Mouse (Mus musculus) B cell, adult 2 months (primary cell): Measurements from ENCODE around the gene Spn.

Source experiments
- DNase-seq, 2 experiments: peaks; one replicate each; pipeline ENCODE4 v3.0.0; 2022

Spn gene

GRCm38 (mm10) chr7:127139562-127139961, 1.9 kb upstream of the Spn start:
- DNase-seq: no peak

DNA sequence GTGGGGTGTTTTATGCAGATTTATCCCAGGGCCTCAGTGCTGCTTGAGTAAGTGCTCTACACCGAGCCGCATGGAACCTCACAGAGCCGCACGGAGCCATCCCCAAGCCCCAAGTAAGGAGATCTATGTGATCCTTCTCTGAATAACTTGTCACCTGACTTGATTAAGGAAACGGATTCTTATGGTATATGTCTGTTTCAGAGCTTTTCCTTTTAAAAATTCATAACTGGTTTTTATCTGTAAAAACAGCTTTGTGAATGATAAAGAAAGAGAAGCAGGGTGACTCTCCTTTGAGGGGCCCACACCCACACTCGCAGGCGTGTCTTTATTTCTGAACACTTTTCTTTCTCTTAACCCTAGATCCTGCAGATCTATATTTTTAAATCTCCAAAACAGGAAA, 1.5 kb upstream of the Spn start:
- DNase-seq: no peak

DNA sequence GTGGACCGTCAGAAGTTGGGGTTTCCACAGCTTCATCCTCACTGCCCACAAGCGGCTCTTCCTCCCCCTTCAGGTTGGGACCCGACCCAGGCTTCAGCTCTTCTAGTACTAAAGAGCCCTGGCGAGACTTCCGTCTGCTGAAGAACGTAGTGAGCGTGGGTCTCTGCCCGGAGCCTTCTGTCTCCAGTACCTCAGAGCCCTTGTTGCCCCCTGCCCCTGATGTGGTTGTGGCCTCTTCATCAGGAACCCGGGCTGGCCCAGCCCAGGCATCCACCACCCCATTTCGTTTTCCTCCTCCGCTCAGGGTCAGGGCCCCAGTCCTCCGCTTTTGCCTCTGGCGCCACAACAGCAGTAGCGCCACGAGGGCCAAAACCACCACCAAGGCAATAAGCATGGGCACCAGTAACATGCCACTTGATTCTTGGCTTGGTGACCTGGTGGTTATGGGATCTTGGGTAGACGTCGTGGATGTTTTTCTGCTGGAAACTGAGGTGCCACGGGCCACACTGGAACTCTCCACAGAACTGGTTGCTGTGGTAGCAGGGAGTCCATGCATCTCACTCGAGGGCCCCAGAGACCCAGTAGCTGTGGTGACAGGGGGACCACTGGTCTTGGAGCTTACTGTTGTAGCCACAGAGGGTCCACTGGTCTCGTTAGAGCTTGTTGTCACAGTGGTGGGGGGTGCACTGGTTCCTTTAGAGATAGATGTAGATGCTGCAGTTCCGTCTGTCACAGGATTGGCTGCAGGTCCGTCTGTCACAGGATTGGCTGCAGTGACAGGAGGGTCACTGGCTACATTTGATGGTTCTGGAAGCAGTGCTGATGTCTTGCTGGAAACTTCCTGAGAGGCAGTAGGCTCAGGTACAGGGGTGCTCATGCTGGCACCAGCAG, 1.2 kb downstream of the Spn start:
- peak; percentile 21 to 32 for DNase-seq

DNA sequence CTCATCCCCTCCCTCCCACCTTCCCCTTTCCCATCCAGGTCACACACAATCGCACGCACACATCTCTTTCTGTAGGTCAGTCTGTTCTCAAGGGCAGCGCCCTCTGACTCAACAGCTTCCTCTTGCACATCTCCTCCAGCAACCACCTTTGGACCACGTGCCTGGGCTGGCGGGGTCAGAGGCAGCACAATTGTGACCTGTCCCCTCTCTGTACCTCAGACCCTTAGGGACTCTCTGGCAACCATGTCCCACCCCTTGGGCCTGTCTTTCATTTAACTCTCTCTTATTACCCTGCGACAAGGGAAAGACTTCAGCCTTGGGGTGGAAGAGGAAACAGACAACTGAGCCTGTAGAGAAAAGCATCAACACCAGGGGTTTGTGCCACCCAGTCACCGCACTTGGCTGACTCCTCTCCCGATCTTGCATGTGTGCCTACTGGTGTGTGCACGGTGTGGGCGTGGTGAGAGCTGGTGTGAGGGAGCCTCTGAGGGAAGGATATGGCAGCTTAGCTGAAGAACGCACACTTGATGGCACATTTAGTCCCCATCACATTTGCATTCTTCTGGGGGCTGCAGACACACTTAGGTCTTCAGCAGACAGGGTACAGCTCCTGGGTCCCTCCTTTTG, 2.7 kb downstream of the Spn start:
- peak; percentile 60 to 63 for DNase-seq

GRCm38 (mm10) chr7:127133125-127133524, 4.5 kb downstream of the Spn start:
- no peak for DNase-seq

DNA sequence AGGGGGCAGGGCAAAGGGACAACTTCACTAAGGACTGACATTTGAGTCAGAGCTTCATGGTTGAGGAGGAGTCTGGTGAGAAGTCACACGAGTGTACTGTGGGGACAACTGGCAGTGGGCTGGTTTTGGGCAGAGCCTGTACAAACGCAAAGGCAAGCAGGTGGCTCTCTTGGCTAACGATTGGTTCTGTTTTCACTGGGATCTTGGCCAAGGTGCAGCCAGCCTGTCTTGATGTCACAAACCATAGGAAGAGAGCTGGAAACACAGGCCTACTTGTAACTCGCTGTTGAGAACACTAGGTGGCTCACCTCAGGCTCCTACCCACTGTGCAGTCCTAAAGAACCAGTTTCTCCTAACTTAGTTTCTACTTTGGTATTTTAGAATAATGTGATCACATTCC, 8.0 kb downstream of the Spn start:
- DNase-seq: peak; percentile 27 to 32

DNA sequence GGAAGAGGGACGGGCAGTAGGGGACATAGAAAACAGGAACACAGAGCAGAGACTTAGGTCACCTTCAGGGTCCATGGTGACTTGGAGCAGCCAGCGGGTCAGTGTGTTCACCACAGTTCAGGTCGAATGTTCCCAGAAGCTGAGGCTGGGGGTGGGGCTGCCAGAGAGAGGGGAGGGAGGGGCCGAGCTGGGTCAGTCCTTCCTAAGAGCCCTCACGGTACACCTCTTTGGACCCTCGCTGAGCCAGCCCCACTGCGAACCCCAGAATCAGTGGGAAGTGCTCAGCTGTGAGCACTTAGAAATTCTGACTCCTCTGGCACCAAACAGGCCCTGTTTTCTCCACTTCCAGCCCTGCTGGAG, 15.7 kb downstream of the Spn start, which contains the start of gene Qprt:
Gene Qprt, minus strand, starts transcription at position 316 of the 360 bp plus-strand sequence.
- DNase-seq: no peak

DNA sequence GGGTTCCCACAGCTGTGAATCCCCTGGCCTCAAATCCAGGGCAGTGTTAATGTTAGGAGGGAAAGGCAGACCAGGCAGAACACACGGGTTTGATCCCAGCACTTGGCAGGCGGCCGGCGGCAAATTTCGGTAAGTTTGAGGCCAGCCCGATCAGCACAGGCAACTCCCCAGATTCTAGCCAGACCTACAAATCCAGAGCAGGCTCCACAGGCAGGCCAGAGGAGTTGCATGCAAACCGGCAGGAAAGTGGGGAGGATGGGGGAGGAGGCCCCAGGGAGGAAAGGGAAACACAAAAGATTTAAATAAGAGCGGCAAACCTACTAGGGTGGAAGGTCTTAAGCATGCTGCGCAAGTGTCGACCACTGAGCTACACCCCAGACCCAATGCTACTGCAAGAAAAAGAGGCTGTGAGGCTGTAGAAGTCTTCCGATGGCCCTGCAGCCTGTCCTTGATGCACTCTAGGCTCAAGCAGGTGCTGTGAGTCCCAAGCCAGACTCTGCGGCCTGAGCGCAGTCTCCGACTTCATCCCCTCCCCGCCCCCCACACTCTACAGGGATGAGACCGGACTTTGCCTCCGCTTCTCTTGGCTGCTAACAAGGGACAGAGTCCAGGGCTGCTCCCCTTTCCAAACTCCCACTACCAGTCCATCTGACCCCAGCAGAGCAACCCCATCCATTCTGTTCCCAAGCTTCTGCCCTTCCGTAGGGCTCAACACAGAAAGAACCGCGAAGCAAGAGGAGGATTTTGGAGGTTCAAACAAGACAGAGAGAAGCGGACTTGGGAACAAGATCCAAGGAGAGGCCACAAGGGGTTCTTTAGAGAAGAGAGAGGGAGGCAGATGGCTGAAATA, 16.3 kb downstream of the Spn start:
- DNase-seq: no peak

GRCm38 (mm10) chr7:127118671-127119445, 18.8 kb downstream of the Spn start:
- no peak for DNase-seq

DNA sequence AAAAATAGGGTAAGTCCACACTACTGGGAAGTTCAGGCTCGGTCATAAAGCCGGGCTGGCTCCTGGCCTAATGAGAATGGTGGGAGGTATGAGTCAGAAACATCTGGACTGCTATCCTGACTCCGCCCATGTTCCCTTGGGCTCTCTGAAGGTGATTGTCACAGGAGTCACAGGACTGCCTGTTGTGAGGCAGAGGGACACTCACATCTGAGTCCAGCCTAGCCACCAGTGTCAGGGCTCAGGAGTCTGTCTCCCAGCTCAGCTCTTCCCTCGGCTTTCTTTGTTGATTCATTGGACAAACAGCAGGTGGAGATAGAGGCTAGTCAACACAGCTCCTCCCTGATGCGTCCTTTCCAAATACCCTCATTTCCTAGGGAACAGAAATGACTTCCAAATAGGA, 19.7 kb downstream of the Spn start:
- no peak for DNase-seq

- no peak for DNase-seq
Observed at GRCm38 (mm10) chr7:127116331-127116935, 21.2 kb downstream of the Spn start.

GRCm38 (mm10) chr7:127114920-127115319, 22.7 kb downstream of the Spn start:
- DNase-seq: no peak

DNA sequence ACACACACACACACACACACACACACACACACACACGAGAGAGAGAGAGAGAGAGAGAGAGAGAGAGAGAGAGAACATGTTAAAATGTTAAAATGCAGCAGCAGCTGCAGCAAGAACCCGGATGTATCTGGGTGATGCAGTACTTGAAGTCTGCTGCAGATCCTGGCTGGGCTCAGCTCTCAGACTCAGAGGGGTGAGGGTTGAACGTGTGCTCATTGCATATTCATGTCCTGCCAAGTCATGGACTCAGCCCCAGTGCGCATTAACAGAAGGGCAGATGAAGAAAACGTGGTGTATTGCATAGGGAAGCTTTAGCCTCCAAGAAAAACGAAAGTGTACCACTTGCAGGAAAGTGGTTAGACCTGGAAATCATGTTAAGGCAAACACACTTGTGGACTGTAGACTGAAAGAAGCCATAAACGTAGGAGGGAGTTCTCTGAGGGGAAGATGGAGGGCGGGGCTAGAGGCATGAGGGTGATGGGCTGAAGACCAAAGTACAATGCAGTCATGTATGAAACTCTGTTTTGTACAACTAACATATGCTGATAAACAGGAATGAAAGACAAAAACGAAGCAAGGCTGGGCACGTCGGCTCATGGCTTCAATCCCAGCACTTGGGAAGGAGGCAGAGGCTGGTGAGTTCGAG, 23.9 kb downstream of the Spn start:
- peak in 1 of 2 experiments; percentile 17 for DNase-seq

DNA sequence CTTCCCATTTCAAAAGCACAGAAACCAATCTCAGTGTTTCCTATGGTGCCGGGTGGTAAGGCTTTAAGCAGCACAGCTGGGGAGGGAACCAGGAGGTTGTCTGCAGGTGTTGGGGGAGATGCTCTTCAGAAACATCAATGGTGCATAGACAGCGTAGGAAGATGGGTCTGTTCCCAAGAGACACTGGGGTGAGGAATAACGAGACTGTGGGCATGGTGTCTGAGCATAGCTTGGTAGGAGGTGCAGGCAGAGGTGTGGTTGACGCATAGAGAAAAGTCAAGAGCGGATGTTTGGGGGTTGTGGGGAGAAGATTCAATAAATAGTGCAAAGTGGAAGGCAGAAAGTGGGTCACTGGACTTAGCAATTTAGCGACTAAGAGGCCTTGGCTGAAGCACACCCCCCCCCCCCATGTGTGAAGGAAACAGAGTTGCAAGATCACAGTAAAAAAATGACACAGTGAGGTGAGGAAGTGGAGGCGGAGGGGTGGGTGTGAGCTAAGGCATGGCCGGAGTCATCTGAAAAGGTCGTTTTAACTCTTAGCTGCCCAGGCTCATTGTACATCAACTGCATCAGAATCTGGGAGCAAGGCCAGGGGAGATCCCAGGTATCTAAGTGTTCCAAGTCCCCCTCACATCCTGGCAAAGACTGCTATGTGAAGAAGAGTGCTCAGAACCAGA, 24.6 kb downstream of the Spn start:
- peak; percentile 30 to 36 for DNase-seq

GRCm38 (mm10) chr7:127112251-127112841, 25.3 kb downstream of the Spn start:
- peak in 1 of 2 experiments; percentile 13 for DNase-seq

DNA sequence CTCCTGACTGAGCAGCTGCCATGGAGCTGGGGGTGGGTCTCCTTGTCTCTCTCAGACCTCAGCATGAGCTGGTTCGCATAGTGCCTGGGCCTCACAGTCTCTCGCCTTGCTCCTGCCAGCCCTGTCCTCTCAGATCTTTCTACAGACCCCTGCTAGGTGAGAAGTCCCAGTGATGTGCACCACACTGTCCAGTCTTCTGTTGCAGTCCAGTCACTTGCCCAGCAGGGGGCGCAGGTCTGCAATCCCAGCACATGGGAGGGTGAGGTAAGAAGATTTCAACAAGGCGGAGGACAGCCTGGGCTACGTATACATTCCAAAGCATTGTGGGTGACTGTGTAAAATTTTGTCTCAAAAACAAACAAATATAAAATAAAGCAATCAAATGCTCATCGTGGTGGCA, 26.2 kb downstream of the Spn start:
- peak; percentile 89 to 90 for DNase-seq

DNA sequence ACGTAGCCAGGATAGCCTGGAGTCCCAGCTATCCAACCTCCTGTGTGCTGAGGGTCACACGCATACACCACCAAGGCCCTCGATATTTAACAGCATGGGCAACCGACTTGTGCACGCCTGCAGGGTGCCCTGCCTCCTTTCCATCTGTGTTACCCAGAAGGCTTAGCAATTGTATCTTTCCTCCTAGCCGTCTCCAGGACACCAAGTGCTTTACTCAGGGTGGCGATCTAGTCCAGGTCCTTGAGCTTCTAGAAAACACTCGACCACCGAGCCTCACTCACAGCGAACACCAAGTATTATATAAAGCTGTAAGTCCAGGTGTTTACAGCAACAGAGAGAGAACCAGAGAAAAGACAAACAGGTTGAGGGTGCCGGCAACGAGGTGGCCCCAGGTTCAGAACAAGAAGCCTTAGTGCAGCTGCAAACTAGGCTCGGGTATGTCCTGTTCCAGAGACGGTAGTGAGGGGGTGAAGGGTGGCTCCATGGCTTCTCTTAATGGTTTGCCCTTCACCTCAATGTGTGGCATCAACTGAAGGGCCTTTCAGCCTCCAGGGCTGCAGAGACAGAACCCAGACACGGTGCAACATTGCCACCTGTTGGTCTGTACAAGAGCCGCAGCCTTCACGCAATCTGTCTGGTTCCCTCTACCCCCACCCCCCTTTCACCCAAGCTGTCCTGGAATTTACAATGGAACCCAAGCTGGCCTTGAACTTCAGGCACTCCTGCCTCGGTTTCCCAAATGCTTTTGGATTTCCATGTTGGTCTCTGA, 27.2 kb downstream of the Spn start:
- peak; percentile 80 to 83 for DNase-seq

- DNase-seq: no peak
Observed at GRCm38 (mm10) chr7:127105551-127105950, 32.1 kb downstream of the Spn start.

- DNase-seq: peak; percentile 86 to 89
Observed at GRCm38 (mm10) chr7:127104560-127105332, 32.9 kb downstream of the Spn start.
